Mouse (Mus musculus) ES-CJ7 (cell line): Measurements from ENCODE around the gene Gm10944.

Source experiments
- DNase-seq: peaks from one replicate; pipeline ENCODE4 v3.0.0; 2011; ENCODE audit warnings: low read depth, low spot score

The Gm10944 gene

GRCm38 (mm10) chr10:10681048-10681447, at the start of gene Gm10944:
Gene Gm10944, plus strand, starts transcription at chr10:10681348.
- DNase-seq, result no peak

DNA sequence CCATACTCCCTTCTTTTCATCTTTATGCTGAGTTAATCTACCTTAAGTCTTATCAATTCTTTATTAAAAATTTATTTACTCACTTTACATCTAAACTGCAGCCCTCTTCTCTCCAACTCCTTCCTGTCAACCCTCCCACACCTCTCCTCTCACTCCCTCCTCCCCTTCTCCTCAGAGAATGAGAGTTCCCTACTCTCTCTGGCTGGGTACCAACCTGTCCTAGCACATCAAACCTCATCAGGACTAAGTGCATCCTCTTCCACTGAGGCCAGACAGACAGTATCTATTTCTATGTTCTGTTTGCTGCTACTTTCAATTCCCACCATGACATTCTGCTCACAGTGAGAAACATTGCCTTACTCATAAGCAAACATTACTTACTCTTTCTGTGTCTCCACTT, 25.2 kb upstream of the Gm10944 start:
- DNase-seq, result no peak

GRCm38 (mm10) chr10:10656621-10657020, 24.5 kb upstream of the Gm10944 start:
- DNase-seq, result no peak

GRCm38 (mm10) chr10:10659161-10659560, 22.0 kb upstream of the Gm10944 start:
- DNase-seq, result no peak

GRCm38 (mm10) chr10:10659976-10660375, 21.2 kb upstream of the Gm10944 start:
- no peak for DNase-seq

DNA sequence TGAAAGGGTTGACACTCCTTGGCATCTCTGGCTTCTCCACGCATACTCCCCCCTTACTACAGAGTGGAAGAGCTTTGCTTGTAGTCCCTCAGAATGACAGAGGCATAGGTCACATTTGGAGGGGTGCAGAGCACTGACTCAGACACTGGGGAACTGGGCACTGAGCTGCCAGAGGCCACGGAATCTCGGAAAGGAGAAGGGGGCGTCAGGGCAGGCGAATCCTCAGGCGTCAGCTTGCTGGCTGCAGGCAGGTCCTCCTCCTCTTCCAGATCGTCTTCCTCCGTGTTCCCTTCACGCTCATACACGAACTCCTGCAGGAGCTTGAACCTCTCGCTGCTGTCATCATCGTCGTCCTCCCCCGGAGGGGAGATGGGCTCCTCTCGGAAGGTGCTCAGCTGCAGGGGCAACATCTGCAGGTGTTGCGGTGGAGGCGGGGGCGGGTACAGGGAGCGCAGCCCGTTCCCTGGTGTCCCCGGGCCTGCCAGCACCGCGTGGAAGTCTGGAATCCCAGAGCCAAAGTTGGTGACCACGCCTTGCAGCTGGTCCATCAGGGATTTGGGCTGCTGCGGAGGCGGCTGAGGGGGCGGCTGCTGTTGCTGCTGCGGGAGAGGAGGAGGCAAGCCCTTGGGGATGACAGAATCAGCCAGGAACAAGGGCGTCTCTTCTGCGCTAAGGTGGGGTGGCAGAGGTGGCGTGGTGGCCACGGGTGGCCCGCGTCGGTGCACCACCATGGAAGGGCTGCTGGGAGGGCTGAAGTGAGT, 7.9 kb downstream of the Gm10944 start:
- peak; percentile 2 for DNase-seq

DNA sequence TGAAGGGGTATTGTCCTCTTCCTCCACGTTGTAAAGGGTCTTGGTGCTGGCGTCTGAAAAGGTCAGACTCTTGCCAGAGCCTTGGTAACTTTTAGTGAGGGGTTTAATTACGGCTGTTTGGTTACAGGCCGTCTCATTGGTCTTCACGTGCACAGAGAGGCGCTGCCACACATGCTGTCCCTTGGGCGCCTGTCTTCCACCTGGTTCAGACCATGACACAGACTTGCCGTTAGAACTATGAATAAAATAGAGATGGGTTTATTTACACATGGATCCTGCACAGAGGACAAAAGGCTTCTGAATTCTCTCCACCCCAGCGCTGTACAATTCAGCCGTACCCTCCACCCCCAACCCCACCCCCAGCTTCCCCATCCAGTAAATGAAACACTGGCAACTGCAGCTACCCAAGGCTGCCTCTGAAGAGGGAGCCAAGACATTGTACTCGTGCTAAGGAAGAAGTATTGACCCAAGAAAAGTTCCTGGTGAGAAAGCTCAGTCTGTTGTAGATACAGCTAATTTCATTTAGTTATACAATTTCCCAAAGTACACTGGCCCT, 8.6 kb downstream of the Gm10944 start:
- no peak for DNase-seq

DNA sequence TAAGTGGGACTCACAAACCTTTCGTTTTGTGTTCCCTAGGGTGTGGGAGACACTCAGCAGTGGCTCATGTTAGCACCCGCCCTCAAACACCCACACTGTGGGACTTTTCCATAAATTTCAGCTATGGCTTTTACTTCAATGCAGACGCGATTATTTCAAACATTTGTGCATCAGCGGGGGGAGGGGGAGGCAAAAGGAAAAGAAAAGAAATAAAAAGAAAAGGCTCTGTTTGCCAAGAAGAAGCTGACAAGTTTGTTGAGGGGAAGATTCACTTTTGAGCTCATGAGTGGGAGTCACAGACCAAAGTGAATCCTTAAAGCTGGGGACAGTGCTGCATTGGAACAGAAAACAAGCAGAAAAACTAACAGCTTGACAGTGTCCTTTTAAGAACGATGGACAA, 16.3 kb downstream of the Gm10944 start:
- DNase-seq, result no peak

DNA sequence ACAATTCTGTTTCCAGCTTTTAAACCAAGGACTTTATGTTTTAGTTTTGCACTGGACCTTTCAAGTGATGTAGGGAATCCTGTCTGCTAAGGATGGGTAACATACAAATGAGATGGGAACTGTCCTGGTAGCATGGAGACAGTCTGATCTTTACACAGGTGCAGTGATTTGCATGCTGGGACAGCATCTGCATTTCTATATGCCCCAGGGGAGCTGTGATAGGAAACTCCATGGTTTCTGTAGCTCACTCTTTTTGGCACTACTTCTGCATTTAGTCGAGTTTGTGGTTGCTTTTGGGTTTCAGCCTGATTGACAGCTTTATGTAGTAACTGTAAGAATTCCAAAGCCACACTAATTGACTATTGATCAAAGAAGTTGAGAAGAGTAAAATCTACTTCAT, 19.8 kb downstream of the Gm10944 start:
- DNase-seq, result no peak

- DNase-seq, result no peak
Measured at GRCm38 (mm10) chr10:10701326-10701725, 20.2 kb downstream of the Gm10944 start.

- no peak for DNase-seq
Measured at GRCm38 (mm10) chr10:10708031-10708430, 26.9 kb downstream of the Gm10944 start.

GRCm38 (mm10) chr10:10710359-10710758, 29.2 kb downstream of the Gm10944 start:
- no peak for DNase-seq

DNA sequence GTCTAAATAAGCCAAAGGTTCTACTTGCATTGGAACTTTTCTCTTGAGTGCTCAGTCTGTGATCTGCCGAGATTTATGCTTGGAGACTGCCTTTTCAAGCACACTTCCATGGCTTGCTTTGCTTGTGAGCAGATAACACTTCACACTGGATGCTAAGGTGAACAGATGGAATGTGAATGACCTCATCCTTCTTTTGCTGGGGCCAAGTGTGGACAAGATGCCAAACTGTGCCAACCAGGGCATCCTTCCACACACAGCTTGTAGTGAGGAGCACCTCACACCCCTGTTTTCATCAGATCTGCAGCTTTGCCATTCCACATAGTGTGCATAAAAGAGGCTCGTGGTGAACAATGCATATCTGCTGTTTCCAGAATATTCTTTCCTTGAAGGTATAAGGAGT, 29.7 kb downstream of the Gm10944 start:
- no peak for DNase-seq

- no peak for DNase-seq
Measured at GRCm38 (mm10) chr10:10726501-10726900, 45.4 kb downstream of the Gm10944 start.
